Mouse (Mus musculus): ENCODE results near the gene Git1. TPM values are rescaled to one million over a fixed set of nuclear protein-coding genes. Genes with fewer than 3 reads are reported as not detected.

Gene Git1
- total and polyA plus RNA-seq, 3 experiments, result 8.8 to 57.8 (median 28.9) TPM

- in situ Hi-C loops (cut with MboI; ENCODE audit: low pct_ligation_motif_present, low pct_unique_long_range_greater_than_20kb, low sequenced_read_pairs) (loop anchor here (25.0 kb wide), 1 partner anchor 469 kb away; the partner anchor contains the start of gene Slc6a4), dilution Hi-C loops (cut with MboI; ENCODE audit: extremely low pct_ligation_motif_present, extremely low pct_unique_long_range_greater_than_20kb, low sequenced_read_pairs) (no loop called here)
- Histone ChIP-seq H3K4me2 (ENCODE audit: insufficient read depth, low read depth, poor library complexity, severe bottlenecking) (no peak overlapping the region), H3K9ac (ENCODE audit: insufficient read depth, low read depth) (no peak overlapping the region), H3K36me3 (replicated peaks in 1 of 2; ENCODE audit: control insufficient read depth in 1 of 2, insufficient read depth in 1 of 2, low read length in 1 of 2) (peaks cover 21 to 59% of the 10 kb centered on the region in 2 experiments), H3K4me1 (ENCODE audit: control insufficient read depth in 1 of 2, insufficient read depth in 2 of 2) (peaks cover 0 to 11% of the 10 kb centered on the region in 2 experiments; a peak in 1 of 4 replicates), H3K27ac (ENCODE audit: insufficient read depth, low read depth) (no peak overlapping the region), H3K79me2 (replicated peaks; ENCODE audit: control insufficient read depth, extremely low read depth, insufficient read depth, poor library complexity, severe bottlenecking) (no peaks in the 10 kb centered on the region), H3K9me3 (replicated peaks; ENCODE audit: low read length) (no peaks in the 10 kb centered on the region), H3K27me3 (replicated peaks) (no peaks in the 10 kb centered on the region), H3K4me3 (replicated peaks in 1 of 3; ENCODE audit: low read depth in 2 of 3, low read length in 2 of 3, poor library complexity in 1 of 3) (no peak overlapping the region)
- no peak for DNase-seq (ENCODE audit: extremely low read depth)
- TF ChIP-seq ZKSCAN1 (IDR thresholded peaks at IDR 0.05; ENCODE audit: borderline replicate concordance, low read depth, low read length), result no peak
- no peak for TF ChIP-seq PAX5 (IDR thresholded peaks at IDR 0.05; ENCODE audit: low read length)
- no peak for TF ChIP-seq POLR2A (IDR thresholded peaks at IDR 0.05; ENCODE audit: low read depth, low read length)
- TF ChIP-seq JUN (IDR thresholded peaks at IDR 0.05; ENCODE audit: insufficient read depth, low read depth, low read length), result no peak
- TF ChIP-seq TBP (conservative IDR thresholded peaks at IDR 0.05; ENCODE audit: low read depth, low read length), result no peak
- TF ChIP-seq RAD21 (IDR thresholded peaks at IDR 0.05; ENCODE audit: low read depth, low read length), result no peak
- TF ChIP-seq ZMIZ1 (IDR thresholded peaks at IDR 0.05; ENCODE audit: low read depth, low read length), result no peak
- TF ChIP-seq MAZ (IDR thresholded peaks at IDR 0.05; ENCODE audit: low read depth, low read length), result no peak
- no peak for TF ChIP-seq BHLHE40 (IDR thresholded peaks at IDR 0.05; ENCODE audit: low read depth, low read length)
- TF ChIP-seq UBTF (IDR thresholded peaks at IDR 0.05; ENCODE audit: low read depth, low read length), result no peak
- no peak for TF ChIP-seq KAT2A (IDR thresholded peaks at IDR 0.05; ENCODE audit: insufficient replicate concordance, low read length)
- TF ChIP-seq E2F4 (IDR thresholded peaks at IDR 0.05; ENCODE audit: insufficient replicate concordance, low read depth, low read length), result no peak
- TF ChIP-seq ETS1 (conservative IDR thresholded peaks at IDR 0.05; ENCODE audit: low read depth, low read length), result no peak
- no peak for TF ChIP-seq NELFE (IDR thresholded peaks at IDR 0.05; ENCODE audit: low read depth, low read length)
- TF ChIP-seq JUND (conservative IDR thresholded peaks at IDR 0.05; ENCODE audit: low read depth, low read length), result no peak
- no peak for TF ChIP-seq MYC (IDR thresholded peaks at IDR 0.05; ENCODE audit: low read depth, low read length)
- TF ChIP-seq MEF2A (IDR thresholded peaks at IDR 0.05; ENCODE audit: borderline replicate concordance, low read depth, low read length), result no peak
- no peak for TF ChIP-seq TCF12 (IDR thresholded peaks at IDR 0.05; ENCODE audit: low read depth, low read length)
- no peak for TF ChIP-seq SMC3 (IDR thresholded peaks at IDR 0.05; ENCODE audit: low read depth, low read length)
Observed at GRCm38 (mm10) chr11:77455770-77456510, 37.4 kb upstream of the Git1 start.

DNA sequence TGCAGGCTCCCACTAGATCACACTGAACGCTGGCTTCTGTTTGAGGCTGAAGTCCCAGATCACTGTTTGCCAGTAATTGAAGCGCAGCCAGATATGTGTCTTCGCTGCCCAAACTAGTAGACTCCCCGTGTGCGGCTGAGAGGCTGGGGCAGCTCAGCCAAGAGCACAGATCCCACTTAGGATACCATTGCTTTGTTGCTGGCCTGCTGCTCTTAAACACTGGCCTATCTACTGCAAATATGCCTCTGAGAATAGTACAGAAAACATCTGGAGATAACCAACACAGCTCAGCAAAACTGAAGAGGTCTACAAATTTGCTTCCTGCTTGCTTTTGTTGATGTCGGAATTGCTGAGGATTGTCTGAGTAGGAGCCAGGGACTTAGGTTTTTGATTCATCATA, 36.5 kb upstream of the Git1 start:
- TF ChIP-seq E2F4 (IDR thresholded peaks at IDR 0.05; ENCODE audit: insufficient replicate concordance, low read depth, low read length), result no peak
- TF ChIP-seq SIN3A (IDR thresholded peaks at IDR 0.05; ENCODE audit: low read length), result no peak
- no peak for TF ChIP-seq UBTF (IDR thresholded peaks at IDR 0.05; ENCODE audit: low read depth, low read length)
- TF ChIP-seq ZKSCAN1 (IDR thresholded peaks at IDR 0.05; ENCODE audit: borderline replicate concordance, low read depth, low read length), result no peak
- no peak for TF ChIP-seq PAX5 (IDR thresholded peaks at IDR 0.05; ENCODE audit: low read length)
- TF ChIP-seq CHD1 (IDR thresholded peaks at IDR 0.05; ENCODE audit: low read depth, low read length), result no peak
- TF ChIP-seq CHD2 (IDR thresholded peaks at IDR 0.05; ENCODE audit: low read length), result no peak
- TF ChIP-seq MAX (IDR thresholded peaks at IDR 0.05; ENCODE audit: low read length), result no peak
- no peak for TF ChIP-seq ZNF384 (IDR thresholded peaks at IDR 0.05; ENCODE audit: low read depth, low read length)
- TF ChIP-seq NELFE (IDR thresholded peaks at IDR 0.05; ENCODE audit: low read depth, low read length), result no peak
- TF ChIP-seq ZMIZ1 (IDR thresholded peaks at IDR 0.05; ENCODE audit: low read depth, low read length), result no peak
- Histone ChIP-seq H3K4me2 (ENCODE audit: insufficient read depth, low read depth, poor library complexity, severe bottlenecking) (no peak overlapping the region), H3K9ac (ENCODE audit: insufficient read depth, low read depth) (no peak overlapping the region), H3K79me2 (replicated peaks; ENCODE audit: control insufficient read depth, extremely low read depth, insufficient read depth, poor library complexity, severe bottlenecking) (no peaks in the 10 kb centered on the region), H3K4me3 (replicated peaks in 1 of 3; ENCODE audit: low read depth in 2 of 3, low read length in 2 of 3, poor library complexity in 1 of 3) (no peak overlapping the region), H3K27ac (ENCODE audit: insufficient read depth, low read depth) (no peak overlapping the region), H3K4me1 (ENCODE audit: control insufficient read depth in 1 of 2, insufficient read depth in 2 of 2) (peaks cover 0 to 13% of the 10 kb centered on the region in 2 experiments; a peak in 1 of 4 replicates), H3K9me3 (replicated peaks; ENCODE audit: low read length) (no peaks in the 10 kb centered on the region), H3K27me3 (replicated peaks) (peaks cover 3% of the 10 kb centered on the region), H3K36me3 (replicated peaks in 1 of 2; ENCODE audit: control insufficient read depth in 1 of 2, insufficient read depth in 1 of 2, low read length in 1 of 2) (peaks cover 21 to 51% of the 10 kb centered on the region in 2 experiments)
- in situ Hi-C loops (cut with MboI; ENCODE audit: low pct_ligation_motif_present, low pct_unique_long_range_greater_than_20kb, low sequenced_read_pairs) (loop anchor here (25.0 kb wide), 1 partner anchor 470 kb away; the partner anchor contains the start of gene Slc6a4), dilution Hi-C loops (cut with MboI; ENCODE audit: extremely low pct_ligation_motif_present, extremely low pct_unique_long_range_greater_than_20kb, low sequenced_read_pairs) (no loop called here)
- DNase-seq (ENCODE audit: extremely low read depth), result no peak

All from CH12.LX (cell line).